Mouse (Mus musculus) cerebellum, adult 11 months (tissue): ENCODE results near the gene Rarres1.

Experiments used
- DNase-seq: peaks from one replicate; pipeline ENCODE4 v3.0.0; 2022

The Rarres1 gene

GRCm38 (mm10) chr3:67492086-67492869 is 23.0 kb downstream of the Rarres1 start:
- DNase-seq: no peak

GRCm38 (mm10) chr3:67490156-67490555 is 25.2 kb downstream of the Rarres1 start:
- no peak for DNase-seq

- no peak for DNase-seq
These were observed 30.1 kb downstream of the Rarres1 start for GRCm38 (mm10) chr3:67485233-67485632.

GRCm38 (mm10) chr3:67482400-67482799 is 32.9 kb downstream of the Rarres1 start:
- no peak for DNase-seq

- DNase-seq: no peak
These were observed 35.5 kb downstream of the Rarres1 start for GRCm38 (mm10) chr3:67479806-67480205.

GRCm38 (mm10) chr3:67473438-67473837 is 41.9 kb downstream of the Rarres1 start:
- DNase-seq: no peak

- no peak for DNase-seq
These were observed 43.8 kb downstream of the Rarres1 start for GRCm38 (mm10) chr3:67471408-67472127.

- DNase-seq: no peak
These were observed 48.0 kb downstream of the Rarres1 start for GRCm38 (mm10) chr3:67467281-67467680.

- DNase-seq: no peak
These were observed 48.7 kb downstream of the Rarres1 start for GRCm38 (mm10) chr3:67466576-67466975.

- peak; percentile 47 for DNase-seq
These were observed 51.6 kb downstream of the Rarres1 start, which contains the start of gene Lxn for GRCm38 (mm10) chr3:67463450-67464372. Gene Lxn, minus strand, starts transcription at chr3:67463926.

GRCm38 (mm10) chr3:67463001-67463400 is 52.3 kb downstream of the Rarres1 start:
- no peak for DNase-seq

- no peak for DNase-seq
These were observed 52.7 kb downstream of the Rarres1 start for GRCm38 (mm10) chr3:67462578-67462977.

GRCm38 (mm10) chr3:67462015-67462414 is 53.3 kb downstream of the Rarres1 start:
- DNase-seq: no peak

GRCm38 (mm10) chr3:67459881-67460280 is 55.4 kb downstream of the Rarres1 start:
- no peak for DNase-seq

- no peak for DNase-seq
These were observed 64.6 kb downstream of the Rarres1 start for GRCm38 (mm10) chr3:67450601-67451210.

GRCm38 (mm10) chr3:67449660-67450059 is 65.7 kb downstream of the Rarres1 start:
- DNase-seq: no peak

- DNase-seq: no peak
These were observed 68.2 kb downstream of the Rarres1 start for GRCm38 (mm10) chr3:67447143-67447542.

- no peak for DNase-seq
These were observed 81.3 kb downstream of the Rarres1 start for GRCm38 (mm10) chr3:67434011-67434410.

GRCm38 (mm10) chr3:67429999-67430380 is 85.3 kb downstream of the Rarres1 start, which contains the start of gene Gfm1:
Gene Gfm1, plus strand, starts transcription at chr3:67430096.
- DNase-seq: peak; percentile 86

GRCm38 (mm10) chr3:67429338-67429998 is 85.9 kb downstream of the Rarres1 start:
- DNase-seq: peak; percentile 2
